Mouse (Mus musculus): ENCODE measurements at regions not wholly inside any gene's neighbourhood (a gene's known extent, or its start where the extent isn't known, plus 50 kb on each side); places are given as distances from the start of the nearest gene placed in this dataset.
"Not testable (repeated sequence)": the region's sequence is repeated elsewhere in the genome, so short reads cannot be mapped to it uniquely, and the experiment has no call there.

- DNase-seq = no peak
These were observed 78.8 kb downstream of the Tpbg start for GRCm38 (mm10) chr9:85920745-85921614.

GRCm38 (mm10) chr9:85925259-85925658, 83.1 kb downstream of the Tpbg start:
- no peak for DNase-seq

- DNase-seq = no peak
These were observed 90.0 kb downstream of the Tpbg start for GRCm38 (mm10) chr9:85932209-85932608.

- DNase-seq = not testable (repeated sequence)
These were observed 101.0 kb downstream of the Tpbg start for GRCm38 (mm10) chr9:85943066-85943684.

- DNase-seq = peak; percentile 8
These were observed 106.4 kb downstream of the Tpbg start for GRCm38 (mm10) chr9:85948495-85949137.

GRCm38 (mm10) chr9:85951777-85952176, 109.6 kb downstream of the Tpbg start:
- no peak for DNase-seq

GRCm38 (mm10) chr9:85970076-85970475, 127.9 kb downstream of the Tpbg start:
- no peak for DNase-seq

GRCm38 (mm10) chr9:85981428-85981827, 139.2 kb downstream of the Tpbg start:
- DNase-seq = no peak

- DNase-seq = not testable (repeated sequence)
These were observed 141.3 kb downstream of the Tpbg start for GRCm38 (mm10) chr9:85983516-85983915.

GRCm38 (mm10) chr9:85985671-85986070, 143.5 kb downstream of the Tpbg start:
- no peak for DNase-seq

GRCm38 (mm10) chr9:85986142-85986541, 144.0 kb downstream of the Tpbg start:
- DNase-seq = no peak

- DNase-seq = no peak
These were observed 160.8 kb downstream of the Tpbg start for GRCm38 (mm10) chr9:86002996-86003395.

GRCm38 (mm10) chr9:86011661-86012060, 169.5 kb downstream of the Tpbg start:
- DNase-seq = no peak

GRCm38 (mm10) chr9:86015841-86016240, 173.7 kb downstream of the Tpbg start:
- DNase-seq = no peak

- no peak for DNase-seq
These were observed 178.0 kb downstream of the Tpbg start for GRCm38 (mm10) chr9:86020133-86020532.

- DNase-seq = no peak
These were observed 178.6 kb downstream of the Tpbg start for GRCm38 (mm10) chr9:86020765-86021164.

- DNase-seq = peak; percentile 21
These were observed 188.6 kb downstream of the Tpbg start for GRCm38 (mm10) chr9:86030738-86031137.

GRCm38 (mm10) chr9:86044098-86044497, 201.9 kb downstream of the Tpbg start:
- no peak for DNase-seq

GRCm38 (mm10) chr9:86058116-86058515, 215.9 kb downstream of the Tpbg start:
- DNase-seq = no peak

- DNase-seq = peak; percentile 8
These were observed 217.9 kb downstream of the Tpbg start for GRCm38 (mm10) chr9:86060049-86060448.

GRCm38 (mm10) chr9:86061230-86061629, 219.1 kb downstream of the Tpbg start:
- DNase-seq = no peak

GRCm38 (mm10) chr9:86079275-86079674, 237.1 kb downstream of the Tpbg start:
- no peak for DNase-seq

GRCm38 (mm10) chr9:86081873-86082272, 239.7 kb downstream of the Tpbg start:
- DNase-seq = no peak

- no peak for DNase-seq
These were observed 250.8 kb downstream of the Tpbg start for GRCm38 (mm10) chr9:86092998-86093397.
